Mouse (Mus musculus): ENCODE measurements around the gene Stard8. TPM values are rescaled to one million over a fixed set of nuclear protein-coding genes. Genes with fewer than 3 reads are reported as not detected.
"Not testable (repeated sequence)": the region's sequence is repeated elsewhere in the genome, so short reads cannot be mapped to it uniquely, and the experiment has no call there.

The Stard8 gene
- polyA plus RNA-seq, 1 experiment from 2014 or later: 6.4 TPM

GRCm38 (mm10) chrX:99071188-99071587 lies 68.1 kb downstream of the Stard8 start:
- Histone ChIP-seq H3K9me3 (no peaks in the 10 kb centered on the region), H3K4me1 (no peaks in the 10 kb centered on the region), H3K4me3 (no peak overlapping the region), H3K9ac (no peak overlapping the region), H3K27ac (no peak overlapping the region), H3K27me3 (peaks cover 29% of the 10 kb centered on the region), H3K4me2 (no peak overlapping the region), H3K36me3 (no peaks in the 10 kb centered on the region)
- 92% methylated on average over 7 of the region's 7 CpGs for WGBS
- ATAC-seq (ENCODE audit: insufficient number of reproducible peaks, insufficient read depth, low FRiP score, low TSS enrichment, low read depth): no peak

GRCm38 (mm10) chrX:99072596-99072995 lies 69.5 kb downstream of the Stard8 start:
- no peak overlapping the region for H3K4me2 ChIP-seq
- H3K27me3 ChIP-seq: peaks cover 19% of the 10 kb centered on the region
- H3K4me1 ChIP-seq: no peaks in the 10 kb centered on the region
- no peak for ATAC-seq (ENCODE audit: insufficient number of reproducible peaks, insufficient read depth, low FRiP score, low TSS enrichment, low read depth)
- H3K9me3 ChIP-seq: no peaks in the 10 kb centered on the region
- H3K9ac ChIP-seq: no peak overlapping the region
- WGBS: 96% methylated on average over 13 of the region's 13 CpGs
- no peaks in the 10 kb centered on the region for H3K36me3 ChIP-seq
- no peak overlapping the region for H3K4me3 ChIP-seq
- no peak overlapping the region for H3K27ac ChIP-seq

GRCm38 (mm10) chrX:99075111-99075510 lies 72.1 kb downstream of the Stard8 start:
- no peak for ATAC-seq (ENCODE audit: insufficient number of reproducible peaks, insufficient read depth, low FRiP score, low TSS enrichment, low read depth)
- Histone ChIP-seq H3K4me2 (no peak overlapping the region), H3K4me1 (no peaks in the 10 kb centered on the region), H3K9ac (no peak overlapping the region), H3K27ac (no peak overlapping the region), H3K36me3 (no peaks in the 10 kb centered on the region), H3K9me3 (no peaks in the 10 kb centered on the region), H3K4me3 (no peak overlapping the region), H3K27me3 (peaks cover 7% of the 10 kb centered on the region)
- WGBS: 70% methylated on average over 5 of the region's 5 CpGs

GRCm38 (mm10) chrX:99076460-99076859 lies 73.4 kb downstream of the Stard8 start:
- Histone ChIP-seq H3K4me2 (no peak overlapping the region), H3K36me3 (no peaks in the 10 kb centered on the region), H3K27me3 (no peaks in the 10 kb centered on the region; the same call in 1 of the 2 replicates), H3K4me3 (no peak overlapping the region), H3K9ac (no peak overlapping the region), H3K9me3 (no peaks in the 10 kb centered on the region), H3K27ac (no peak overlapping the region), H3K4me1 (no peaks in the 10 kb centered on the region)
- 72% methylated on average over 4 of the region's 4 CpGs for WGBS
- no peak for ATAC-seq (ENCODE audit: insufficient number of reproducible peaks, insufficient read depth, low FRiP score, low TSS enrichment, low read depth)

GRCm38 (mm10) chrX:99078374-99078892 lies 75.4 kb downstream of the Stard8 start:
- not testable (repeated sequence) for H3K9me3 ChIP-seq, H3K27me3 ChIP-seq, H3K4me3 ChIP-seq, H3K27ac ChIP-seq, H3K36me3 ChIP-seq, H3K4me2 ChIP-seq, H3K4me1 ChIP-seq, H3K9ac ChIP-seq
- 0 out of 2 replicates have a peak, but pooled peaks have one; percentile 20 for ATAC-seq (ENCODE audit: insufficient number of reproducible peaks, insufficient read depth, low FRiP score, low TSS enrichment, low read depth)
- WGBS: 69% methylated on average over 5 of the region's 7 CpGs

GRCm38 (mm10) chrX:99092704-99093103 lies 89.7 kb downstream of the Stard8 start:
- ATAC-seq (ENCODE audit: insufficient number of reproducible peaks, insufficient read depth, low FRiP score, low TSS enrichment, low read depth): no peak
- H3K27me3 ChIP-seq: peaks cover 58% of the 10 kb centered on the region
- no peak overlapping the region for H3K4me3 ChIP-seq
- H3K9ac ChIP-seq: no peak overlapping the region
- no peak overlapping the region for H3K27ac ChIP-seq
- H3K36me3 ChIP-seq: no peaks in the 10 kb centered on the region
- no peaks in the 10 kb centered on the region for H3K4me1 ChIP-seq
- H3K9me3 ChIP-seq: no peaks in the 10 kb centered on the region
- H3K4me2 ChIP-seq: no peak overlapping the region
- WGBS: 66% methylated on average over 2 of the region's 2 CpGs

GRCm38 (mm10) chrX:99111088-99111724 lies 108.2 kb downstream of the Stard8 start:
- not testable (repeated sequence) for H3K4me1 ChIP-seq, H3K9me3 ChIP-seq, H3K9ac ChIP-seq, H3K4me2 ChIP-seq, H3K27ac ChIP-seq, H3K4me3 ChIP-seq, H3K36me3 ChIP-seq
- H3K27me3 ChIP-seq: peaks cover 12% of the 10 kb centered on the region; the same call in 1 of the 2 replicates
- 70% methylated on average over 7 of the region's 10 CpGs for WGBS
- ATAC-seq (ENCODE audit: insufficient number of reproducible peaks, insufficient read depth, low FRiP score, low TSS enrichment, low read depth): 0 out of 2 replicates have a peak, but pooled peaks have one; percentile 26

- ATAC-seq (ENCODE audit: insufficient number of reproducible peaks, insufficient read depth, low FRiP score, low TSS enrichment, low read depth): no peak
- Histone ChIP-seq H3K4me3 (no peak overlapping the region), H3K27me3 (peaks cover 17% of the 10 kb centered on the region), H3K36me3 (no peaks in the 10 kb centered on the region), H3K27ac (no peak overlapping the region), H3K9ac (no peak overlapping the region), H3K9me3 (no peaks in the 10 kb centered on the region), H3K4me1 (no peaks in the 10 kb centered on the region), H3K4me2 (no peak overlapping the region)
- 85% methylated on average over 5 of the region's 5 CpGs for whole genome bisulfite sequencing
Observed at GRCm38 (mm10) chrX:99119510-99119909, 116.5 kb downstream of the Stard8 start.

Other genes with a start within 250 kb of the Stard8 start
- gene Ophn1, start 112.2 kb upstream of the Stard8 start, polyA plus RNA-seq (2015; fragmentation: Nextera tagmentation; extraction: Ambion mirVana): 21.1 and 21.8 TPM in 2 replicates
- gene Yipf6, start 66.9 kb upstream of the Stard8 start, polyA plus RNA-seq (2015; fragmentation: Nextera tagmentation; extraction: Ambion mirVana): 16.6 and 18.5 TPM in 2 replicates
- gene Efnb1, start 132.9 kb downstream of the Stard8 start, polyA plus RNA-seq (2015; fragmentation: Nextera tagmentation; extraction: Ambion mirVana): 56.9 and 60.6 TPM in 2 replicates

Data from embryonic facial prominence, embryonic 13.5 days (tissue).